Mouse (Mus musculus): ENCODE data around the gene Scrt2. TPM values are rescaled to one million over a fixed set of nuclear protein-coding genes. Genes with fewer than 3 reads are reported as not detected.

Gene Scrt2
- 10.1 TPM for polyA plus RNA-seq (2015; fragmentation: Illumina TruSeq; extraction: RNeasy Lipid Tissue Mini Kit (QIAGEN cat#74804); ENCODE audit: low read depth, low replicate concordance)

GRCm38 (mm10) chr2:152080685-152081541, at the start of gene Scrt2:
Gene Scrt2, plus strand, starts transcription at chr2:152081529.

GRCm38 (mm10) chr2:152105318-152106224, 24.2 kb downstream of the Scrt2 start, which contains the start of gene Srxn1:
Gene Srxn1, plus strand, starts transcription at chr2:152105516.

GRCm38 (mm10) chr2:152143279-152144157, 62.2 kb downstream of the Scrt2 start, which contains the start of gene Tcf15:
Gene Tcf15, plus strand, starts transcription at chr2:152143561.

Other genes with a start within 250 kb of the Scrt2 start
- gene Rspo4, start 238.6 kb upstream of the Scrt2 start, polyA plus RNA-seq (2015; fragmentation: Illumina TruSeq; extraction: RNeasy Lipid Tissue Mini Kit (QIAGEN cat#74804); ENCODE audit: low read depth, low replicate concordance): not detected
- not detected for gene Angpt4, start 170.3 kb upstream of the Scrt2 start, polyA plus RNA-seq (2015; fragmentation: Illumina TruSeq; extraction: RNeasy Lipid Tissue Mini Kit (QIAGEN cat#74804); ENCODE audit: low read depth, low replicate concordance)
- 7.8 TPM for gene Fam110a, start 101.3 kb upstream of the Scrt2 start, polyA plus RNA-seq (2015; fragmentation: Illumina TruSeq; extraction: RNeasy Lipid Tissue Mini Kit (QIAGEN cat#74804); ENCODE audit: low read depth, low replicate concordance)
- 2.1 TPM for gene Slc52a3, start 85.0 kb upstream of the Scrt2 start, polyA plus RNA-seq (2015; fragmentation: Illumina TruSeq; extraction: RNeasy Lipid Tissue Mini Kit (QIAGEN cat#74804); ENCODE audit: low read depth, low replicate concordance)
- 99.2 TPM for gene Srxn1, start 24.0 kb downstream of the Scrt2 start, polyA plus RNA-seq (2015; fragmentation: Illumina TruSeq; extraction: RNeasy Lipid Tissue Mini Kit (QIAGEN cat#74804); ENCODE audit: low read depth, low replicate concordance)
- not detected for gene Tcf15, start 62.0 kb downstream of the Scrt2 start, polyA plus RNA-seq (2015; fragmentation: Illumina TruSeq; extraction: RNeasy Lipid Tissue Mini Kit (QIAGEN cat#74804); ENCODE audit: low read depth, low replicate concordance)
- 73.3 TPM for gene Csnk2a1, start 145.3 kb downstream of the Scrt2 start, polyA plus RNA-seq (2015; fragmentation: Illumina TruSeq; extraction: RNeasy Lipid Tissue Mini Kit (QIAGEN cat#74804); ENCODE audit: low read depth, low replicate concordance)
- gene Tbc1d20, start 212.3 kb downstream of the Scrt2 start, polyA plus RNA-seq (2015; fragmentation: Illumina TruSeq; extraction: RNeasy Lipid Tissue Mini Kit (QIAGEN cat#74804); ENCODE audit: low read depth, low replicate concordance): 40.8 TPM

All from brain, adult 10 weeks (tissue).